Comparison of ENCODE assay signal across 14 mouse cellular contexts in genomic region chr13:104644185-104644584, GRCm38 (mm10).
"Had no signal": no experiment of that assay in that cellular context is flagged by ENCODE, and none has a peak within 500 bp of the region (broad histone marks: within the 10 kb centered on the region; RNA-seq: fewer than 3 reads in every experiment).

No protein-coding gene starts in this region.

- ATAC-seq: midbrain, embryonic 15.5 days had no signal

- DNase-seq: kidney, postnatal 10 days; kidney, postnatal 36 days; layer of hippocampus, postnatal 36 days; liver, embryonic 13.5 days; lung, adult 2 months; lung, postnatal 14 days; lung, postnatal 4 days; right cerebral cortex, adult 18-20 months; right cerebral cortex, postnatal 14 days; right cerebral cortex, postnatal 4 days; thymus, adult 2 months; thymus, postnatal 14 days; thymus, postnatal 4 days had no signal
